Mouse (Mus musculus): ENCODE data around the gene Misp.

Misp gene

DNA sequence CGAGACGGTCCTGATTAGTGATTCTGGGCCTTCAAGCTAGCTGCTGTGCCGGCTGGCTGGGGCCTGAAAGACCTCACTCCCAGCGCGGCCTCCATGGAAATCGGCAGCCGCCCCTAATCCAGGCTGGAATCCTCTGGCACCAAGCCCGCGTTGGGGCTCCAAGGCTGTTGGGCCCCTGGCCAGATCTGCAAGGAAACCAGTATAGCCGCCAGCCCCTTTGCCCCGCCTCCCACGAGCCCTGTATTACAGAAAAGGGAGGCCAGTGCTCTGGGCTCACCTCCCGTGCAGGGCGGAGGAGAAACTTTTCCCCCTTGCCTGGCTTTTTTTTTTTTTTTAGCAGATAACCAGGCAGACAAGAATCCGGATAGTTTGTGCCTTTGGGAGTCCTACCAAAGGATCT, 32.6 kb downstream of the Misp start:
- no peak for DNase-seq (ENCODE audit: low read depth in 2 of 2, low spot score in 2 of 2)

DNA sequence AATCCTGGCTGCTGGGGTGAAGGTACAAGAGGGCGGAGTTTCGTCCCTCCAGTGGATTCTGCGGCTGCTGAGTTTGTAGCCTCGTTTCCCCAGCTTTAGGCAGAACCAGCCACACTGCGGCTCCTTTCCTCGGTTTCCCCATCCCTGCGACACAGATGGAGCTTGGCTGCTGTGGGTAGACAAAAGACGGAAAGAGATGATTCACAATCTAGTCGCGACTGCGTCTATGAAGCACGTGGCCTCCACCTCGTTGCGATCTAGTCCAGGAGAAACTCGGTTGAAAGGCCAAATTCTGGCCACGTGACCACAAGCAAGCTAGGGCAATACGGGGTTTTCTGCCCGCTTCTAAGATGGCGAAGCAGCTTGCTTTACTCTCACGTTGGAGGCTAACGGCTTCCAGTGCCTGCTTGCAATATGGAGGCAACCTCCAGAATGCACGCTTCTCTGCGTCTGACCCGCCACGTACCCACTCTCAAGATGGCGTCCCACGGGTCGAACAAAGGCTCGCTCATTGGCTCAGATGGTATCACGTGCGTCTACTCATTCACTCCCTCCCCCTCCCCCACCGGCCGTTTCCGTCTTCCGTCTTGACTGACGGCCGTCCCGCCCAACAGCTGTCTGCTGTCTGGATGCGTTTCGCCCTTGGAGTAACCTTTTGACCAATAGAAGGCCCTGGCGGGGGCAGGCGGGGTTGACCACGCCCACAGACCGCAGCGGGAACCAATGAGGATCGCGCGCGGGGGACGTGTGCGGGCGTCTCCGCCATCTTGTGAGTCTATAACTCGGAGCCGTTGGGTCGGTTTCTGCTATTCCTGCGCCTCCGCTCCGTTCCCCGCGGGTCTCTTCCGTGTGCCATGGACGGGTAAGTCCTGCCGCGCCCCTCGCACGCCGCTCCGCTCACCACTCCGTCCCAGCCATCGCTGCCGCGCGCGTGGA, 33.3 kb downstream of the Misp start, which contains the start of gene Ptbp1:
Gene Ptbp1 (plus strand): TSS at position 568 of the 936 bp plus-strand sequence.
- peak; percentile 98 for DNase-seq (ENCODE audit: low read depth in 2 of 2, low spot score in 2 of 2)

DNA sequence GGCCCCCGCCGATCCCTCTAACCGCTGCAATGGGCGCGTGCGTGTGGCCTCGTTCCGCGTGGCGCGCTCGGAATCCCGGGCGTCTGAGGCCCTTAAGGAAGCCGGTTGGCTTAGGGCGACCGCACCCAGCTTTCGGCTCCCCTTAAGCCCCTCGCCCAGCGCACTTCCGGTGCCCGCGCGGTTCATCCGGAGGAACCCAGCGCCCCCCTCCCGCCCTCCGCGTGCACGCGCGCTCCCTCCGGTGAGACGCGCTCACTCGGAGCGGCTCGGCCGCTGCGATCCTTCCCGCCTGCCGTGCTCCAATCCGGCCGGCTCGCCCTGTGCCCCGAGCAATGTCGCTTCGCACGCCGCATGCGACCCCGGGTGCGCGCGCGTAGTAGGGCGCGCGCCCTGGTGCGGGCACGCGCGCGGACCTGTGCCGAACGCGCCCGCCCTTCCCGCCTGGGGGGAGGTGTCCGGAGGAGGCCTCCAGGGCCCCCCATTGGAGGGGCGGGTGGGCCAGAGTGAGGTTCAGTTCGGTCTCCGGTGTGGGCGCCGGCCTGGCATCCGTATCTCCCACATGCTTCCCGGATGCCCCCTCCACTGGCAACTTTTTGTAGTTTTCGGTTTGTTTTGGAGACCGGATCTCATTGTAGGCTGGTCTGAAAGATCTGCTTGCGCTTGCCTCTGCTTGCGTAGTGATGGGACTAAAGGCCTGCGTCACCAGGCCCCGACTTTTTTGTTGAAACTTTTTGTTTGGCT, 34.2 kb downstream of the Misp start:
- peak; percentile 69 to 77 for DNase-seq (ENCODE audit: low read depth in 2 of 2, low spot score in 2 of 2)

DNA sequence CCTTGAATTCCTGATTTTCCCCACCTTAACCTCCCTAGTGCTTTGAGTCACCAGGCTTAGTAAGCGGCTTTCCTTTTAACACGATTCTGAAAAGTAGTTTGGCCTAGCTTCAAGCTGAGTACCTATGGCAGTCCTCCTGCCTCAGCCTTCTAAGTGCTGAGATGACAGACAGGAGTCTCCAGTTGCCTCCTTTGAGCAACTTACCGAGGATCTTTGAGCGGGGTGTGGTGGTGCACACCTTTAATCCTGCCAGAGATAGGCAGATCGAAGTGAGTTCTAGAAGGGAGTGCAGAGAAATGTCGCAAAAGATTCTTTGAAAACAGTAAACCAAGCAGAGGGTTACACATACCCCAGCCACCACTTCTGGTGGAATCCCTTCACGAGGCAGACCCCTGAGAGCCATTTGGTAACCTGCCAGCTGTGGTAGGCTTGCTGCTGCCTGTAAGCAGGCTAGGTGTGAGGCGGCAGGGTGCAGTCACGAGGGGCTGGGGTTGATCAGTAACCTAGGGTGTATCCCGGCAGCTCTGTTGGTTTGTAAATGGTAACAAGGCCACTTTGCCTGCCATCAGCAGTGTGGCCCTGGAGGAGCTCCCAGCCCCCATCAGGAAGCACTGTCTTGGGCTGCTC, 34.9 kb downstream of the Misp start:
- DNase-seq (ENCODE audit: low read depth in 2 of 2, low spot score in 2 of 2): peak in 1 of 2 experiments; percentile 35

DNA sequence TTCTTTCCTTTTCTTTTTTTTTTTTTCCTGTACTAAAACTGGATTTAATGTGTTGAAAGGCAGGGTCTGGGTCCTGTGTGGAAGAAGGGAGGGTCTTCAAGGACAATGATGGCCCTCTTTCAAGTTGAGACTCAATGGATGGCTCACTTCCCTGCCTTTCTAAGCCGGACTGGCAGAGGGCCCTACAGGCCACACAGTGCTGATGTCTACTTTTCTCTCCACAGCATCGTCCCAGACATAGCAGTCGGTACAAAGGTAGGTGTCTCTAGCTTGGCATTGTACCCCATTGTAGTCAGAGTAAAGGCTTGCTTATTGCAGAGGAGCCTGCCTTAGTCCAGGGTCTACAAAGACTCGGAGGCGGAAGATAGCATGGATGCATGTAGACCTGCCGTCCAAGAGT, 35.5 kb downstream of the Misp start:
- no peak for DNase-seq (ENCODE audit: low read depth in 2 of 2, low spot score in 2 of 2)

DNA sequence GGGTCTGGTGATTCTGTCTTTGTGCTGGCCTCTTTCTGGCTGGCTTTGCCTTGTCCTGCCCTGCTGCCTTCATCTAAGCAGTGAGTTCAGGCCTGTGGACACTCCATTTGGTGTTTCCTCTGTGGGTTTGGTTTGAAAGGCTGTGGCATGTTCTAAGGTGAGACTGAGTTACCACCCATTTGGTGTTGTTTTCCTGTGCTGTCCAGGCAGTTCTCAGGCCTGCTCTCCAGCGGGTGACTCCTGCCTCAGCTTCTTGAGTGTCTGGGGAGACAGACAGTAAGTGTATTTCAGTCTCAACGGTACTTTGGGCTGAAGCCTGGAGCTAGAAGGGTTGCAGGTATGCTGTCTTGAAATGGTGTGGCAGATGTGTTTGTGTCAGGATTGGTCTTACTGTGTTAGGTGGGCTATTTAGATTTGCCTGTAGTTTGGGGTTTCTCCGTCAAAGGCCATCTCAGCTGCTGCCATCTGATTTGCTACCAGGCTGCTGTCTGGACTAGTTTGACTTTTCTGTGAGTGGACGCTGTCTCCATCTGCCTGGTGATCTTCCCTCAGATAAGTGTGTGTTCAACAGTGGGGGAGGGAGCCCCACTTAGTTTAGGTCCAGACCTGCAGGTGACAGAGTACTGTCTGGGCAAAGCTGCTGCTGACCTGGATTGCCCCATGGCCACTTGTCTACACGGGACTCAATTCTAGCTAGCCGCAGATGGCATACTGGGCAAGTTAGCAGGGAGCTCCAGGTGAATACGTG, 36.1 kb downstream of the Misp start:
- no peak for DNase-seq (ENCODE audit: low read depth in 2 of 2, low spot score in 2 of 2)

DNA sequence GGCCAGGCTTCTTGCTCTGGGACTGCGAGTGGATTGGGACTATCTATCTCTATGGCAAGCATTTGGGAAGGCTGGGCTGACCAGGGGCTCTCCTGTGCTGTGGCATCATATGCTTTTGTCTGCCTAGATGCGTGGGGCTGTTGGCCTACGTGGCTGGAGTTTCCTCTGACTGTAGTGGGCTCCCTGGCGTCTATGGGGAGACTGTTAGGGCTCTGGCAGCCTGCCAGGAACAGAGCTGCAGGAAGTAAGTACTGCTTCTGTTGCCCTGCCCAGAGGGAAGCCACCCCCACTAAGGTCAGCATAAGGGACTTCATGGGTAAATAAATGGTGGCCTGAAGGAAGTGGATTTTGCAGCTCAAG, 36.6 kb downstream of the Misp start:
- peak; percentile 39 to 44 for DNase-seq (ENCODE audit: low read depth in 2 of 2, low spot score in 2 of 2)

DNA sequence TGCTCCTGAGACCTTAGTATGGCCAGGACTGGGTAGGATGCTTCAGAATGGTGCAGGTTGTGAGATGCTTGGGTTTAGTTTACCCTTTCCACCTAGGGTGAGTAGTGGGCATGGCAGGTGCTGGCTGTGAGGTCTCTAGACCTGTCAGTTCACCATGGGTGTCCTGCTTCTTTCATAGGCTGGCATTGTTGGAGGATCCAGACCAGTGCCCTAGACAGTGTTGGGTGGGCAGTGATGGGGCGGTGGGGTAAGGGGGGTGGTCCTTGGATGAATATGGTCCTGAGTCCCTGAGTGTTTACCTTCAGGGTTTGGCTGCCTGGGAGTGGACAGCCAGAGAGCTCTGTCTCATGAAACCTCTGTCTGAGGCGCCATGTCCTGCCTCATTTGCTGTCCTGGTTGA, 37.1 kb downstream of the Misp start:
- DNase-seq (ENCODE audit: low read depth in 2 of 2, low spot score in 2 of 2): no peak

DNA sequence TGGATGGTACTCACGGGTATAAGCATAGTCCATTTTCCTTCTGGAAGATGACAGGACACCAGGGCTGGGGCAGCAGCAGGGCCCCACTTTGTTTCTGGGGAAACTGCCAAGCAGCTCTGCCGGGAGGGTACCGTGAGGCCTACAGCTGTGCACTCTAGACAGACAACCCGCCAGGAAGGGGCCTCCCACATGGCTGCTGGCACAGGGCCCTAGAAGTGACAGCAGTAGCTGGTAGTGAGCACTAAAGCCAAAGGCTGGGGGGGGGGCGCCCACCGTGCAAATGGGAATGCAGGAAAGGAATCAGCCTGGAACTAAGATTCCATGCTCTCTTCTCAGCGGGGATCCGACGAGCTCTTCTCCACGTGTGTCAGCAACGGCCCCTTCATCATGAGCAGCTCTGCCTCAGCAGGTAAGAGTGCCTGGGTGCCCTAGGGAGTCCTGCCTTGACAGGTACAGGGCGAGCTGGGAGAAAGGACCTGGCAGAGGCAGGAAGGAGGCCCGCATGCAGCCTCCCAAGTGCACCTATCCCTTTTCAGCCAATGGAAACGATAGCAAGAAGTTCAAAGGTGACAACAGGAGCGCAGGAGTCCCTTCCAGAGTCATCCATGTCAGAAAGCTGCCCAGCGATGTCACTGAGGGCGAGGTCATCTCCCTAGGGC, 37.8 kb downstream of the Misp start:
- no peak for DNase-seq (ENCODE audit: low read depth in 2 of 2, low spot score in 2 of 2)

DNA sequence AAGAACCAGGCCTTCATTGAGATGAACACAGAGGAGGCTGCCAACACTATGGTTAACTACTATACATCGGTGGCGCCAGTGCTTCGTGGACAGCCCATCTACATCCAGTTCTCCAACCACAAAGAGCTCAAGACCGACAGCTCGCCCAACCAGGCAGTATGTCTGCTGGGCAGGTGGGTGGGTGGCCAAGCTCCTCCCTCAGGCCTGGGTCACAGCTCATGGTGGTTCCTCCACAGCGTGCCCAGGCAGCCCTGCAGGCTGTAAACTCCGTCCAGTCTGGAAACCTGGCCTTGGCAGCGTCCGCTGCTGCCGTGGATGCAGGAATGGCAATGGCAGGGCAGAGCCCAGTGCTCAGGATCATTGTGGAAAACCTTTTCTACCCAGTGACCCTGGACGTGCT, 38.3 kb downstream of the Misp start:
- DNase-seq (ENCODE audit: low read depth in 2 of 2, low spot score in 2 of 2): no peak

DNA sequence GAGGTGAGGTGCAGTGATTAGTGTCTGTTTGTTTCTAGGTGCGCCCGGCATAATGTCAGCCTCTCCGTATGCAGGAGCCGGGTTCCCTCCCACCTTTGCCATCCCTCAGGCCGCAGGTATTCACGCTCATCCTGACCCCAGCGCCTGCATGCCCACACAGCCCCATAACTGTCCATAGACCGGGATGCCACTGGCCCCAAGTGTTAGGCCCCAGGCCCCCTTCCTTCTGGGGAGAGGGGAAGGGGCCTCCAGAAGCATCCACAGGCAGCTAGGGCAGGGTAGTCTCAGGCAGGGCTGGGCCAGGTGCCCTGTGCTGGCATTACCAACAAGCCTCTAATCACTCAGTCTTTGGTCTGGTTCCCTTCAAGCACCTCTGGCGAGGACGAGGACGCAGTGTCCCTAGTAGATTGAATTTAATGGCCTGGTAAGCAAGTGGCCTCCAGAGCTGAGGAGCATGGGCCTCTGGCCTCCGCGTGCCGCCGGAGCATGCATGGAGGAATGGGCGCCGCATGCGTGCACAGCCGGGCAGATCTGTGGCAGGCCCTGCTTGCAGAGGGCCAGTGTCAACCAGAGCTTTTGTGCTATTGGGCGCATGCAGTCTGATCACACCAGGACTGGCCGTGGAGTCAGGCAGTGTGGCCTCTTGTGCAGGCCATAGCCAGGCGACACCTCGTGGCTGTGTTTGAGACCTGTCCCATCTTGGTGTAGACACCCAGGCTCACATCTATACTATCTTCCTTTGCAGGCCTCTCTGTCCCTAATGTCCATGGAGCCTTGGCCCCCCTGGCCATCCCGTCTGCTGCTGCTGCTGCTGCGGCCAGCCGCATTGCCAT, 39.5 kb downstream of the Misp start:
- DNase-seq (ENCODE audit: low read depth in 2 of 2, low spot score in 2 of 2): no peak

DNA sequence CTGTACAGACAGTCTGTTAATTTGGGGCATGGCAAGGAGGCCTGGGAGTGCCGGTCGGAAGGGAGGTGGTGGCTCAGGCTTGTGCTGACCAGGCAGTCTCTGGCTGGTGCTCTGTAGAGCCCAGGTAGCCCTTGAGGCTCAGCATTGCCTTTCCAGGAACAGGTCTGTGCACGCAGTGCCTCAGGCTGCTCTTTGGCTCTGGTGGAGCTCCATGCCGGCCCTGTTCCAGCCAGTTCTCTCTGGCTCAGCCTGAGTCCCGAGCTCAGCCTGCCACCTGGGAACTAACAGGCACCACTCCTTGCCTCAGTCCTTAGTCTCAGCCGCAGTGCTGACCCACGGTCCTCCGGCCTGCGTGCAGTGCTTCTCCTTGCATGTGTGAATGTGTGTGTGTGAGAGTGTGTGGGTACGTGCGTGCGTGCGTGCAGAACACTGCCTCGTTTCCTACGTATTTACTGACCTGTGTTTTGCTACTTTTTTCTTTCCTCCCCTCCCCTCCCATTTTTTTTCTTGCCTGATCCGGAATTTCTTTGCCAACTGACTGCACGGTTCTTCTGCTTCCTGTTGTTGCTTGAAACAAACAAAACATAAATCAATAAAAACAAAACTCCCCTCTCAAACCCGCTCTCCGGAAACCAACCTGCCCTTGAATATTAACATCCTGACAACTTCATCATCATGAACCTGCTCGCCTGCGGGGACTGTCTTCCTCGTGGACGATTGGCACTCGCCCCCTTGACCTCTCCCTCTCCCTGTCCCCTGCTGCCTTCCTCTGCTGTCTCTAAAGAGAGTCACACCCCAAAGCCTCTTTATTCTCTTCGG, 40.6 kb downstream of the Misp start:
- no peak for DNase-seq (ENCODE audit: low read depth in 2 of 2, low spot score in 2 of 2)

DNA sequence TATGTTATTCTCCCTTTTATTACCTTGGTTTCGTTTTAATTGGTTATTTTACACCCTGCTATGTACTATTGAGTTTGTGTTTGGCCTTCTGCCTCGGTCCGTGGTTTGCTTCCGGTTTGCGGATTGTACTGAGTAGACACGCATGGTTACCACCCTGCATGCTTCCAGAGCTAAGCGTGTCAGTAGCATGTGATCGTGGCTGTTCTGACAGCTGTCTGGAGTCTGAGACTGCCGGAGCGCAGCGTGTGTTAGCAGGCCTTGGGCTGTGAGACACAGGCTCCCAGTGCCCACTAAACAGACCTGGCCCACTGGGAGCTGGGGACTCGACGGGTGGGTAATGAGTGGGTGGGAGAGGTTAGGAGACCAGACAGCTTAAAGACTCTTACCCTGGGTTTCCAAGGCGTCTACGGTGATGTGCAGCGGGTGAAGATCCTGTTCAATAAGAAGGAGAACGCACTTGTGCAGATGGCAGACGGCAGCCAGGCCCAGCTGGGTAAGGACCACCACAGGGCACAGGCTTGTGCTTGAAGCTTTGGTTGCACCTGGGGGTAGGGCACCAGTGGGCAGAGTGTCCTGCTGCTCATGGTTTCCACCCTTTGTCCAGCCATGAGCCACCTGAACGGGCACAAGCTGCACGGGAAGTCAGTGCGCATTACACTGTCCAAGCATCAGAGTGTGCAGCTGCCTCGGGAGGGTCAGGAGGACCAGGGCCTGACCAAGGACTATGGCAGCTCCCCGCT, 41.4 kb downstream of the Misp start:
- DNase-seq (ENCODE audit: low read depth in 2 of 2, low spot score in 2 of 2): no peak

DNA sequence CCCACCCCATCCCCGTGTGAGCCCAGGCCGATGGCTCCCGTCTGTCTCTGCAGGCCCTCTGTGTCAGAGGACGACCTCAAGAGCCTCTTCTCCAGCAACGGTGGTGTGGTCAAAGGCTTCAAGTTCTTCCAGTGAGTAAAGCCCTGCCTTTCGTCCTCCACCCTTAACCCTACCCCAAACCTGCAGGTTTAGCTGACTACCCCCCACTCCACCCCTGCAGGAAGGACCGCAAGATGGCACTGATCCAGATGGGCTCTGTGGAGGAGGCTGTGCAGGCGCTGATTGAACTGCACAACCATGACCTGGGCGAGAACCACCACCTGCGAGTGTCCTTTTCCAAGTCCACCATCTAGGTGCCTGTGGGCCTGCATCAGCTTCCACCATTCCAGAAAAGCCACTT, 42.1 kb downstream of the Misp start:
- DNase-seq (ENCODE audit: low read depth in 2 of 2, low spot score in 2 of 2): no peak

DNA sequence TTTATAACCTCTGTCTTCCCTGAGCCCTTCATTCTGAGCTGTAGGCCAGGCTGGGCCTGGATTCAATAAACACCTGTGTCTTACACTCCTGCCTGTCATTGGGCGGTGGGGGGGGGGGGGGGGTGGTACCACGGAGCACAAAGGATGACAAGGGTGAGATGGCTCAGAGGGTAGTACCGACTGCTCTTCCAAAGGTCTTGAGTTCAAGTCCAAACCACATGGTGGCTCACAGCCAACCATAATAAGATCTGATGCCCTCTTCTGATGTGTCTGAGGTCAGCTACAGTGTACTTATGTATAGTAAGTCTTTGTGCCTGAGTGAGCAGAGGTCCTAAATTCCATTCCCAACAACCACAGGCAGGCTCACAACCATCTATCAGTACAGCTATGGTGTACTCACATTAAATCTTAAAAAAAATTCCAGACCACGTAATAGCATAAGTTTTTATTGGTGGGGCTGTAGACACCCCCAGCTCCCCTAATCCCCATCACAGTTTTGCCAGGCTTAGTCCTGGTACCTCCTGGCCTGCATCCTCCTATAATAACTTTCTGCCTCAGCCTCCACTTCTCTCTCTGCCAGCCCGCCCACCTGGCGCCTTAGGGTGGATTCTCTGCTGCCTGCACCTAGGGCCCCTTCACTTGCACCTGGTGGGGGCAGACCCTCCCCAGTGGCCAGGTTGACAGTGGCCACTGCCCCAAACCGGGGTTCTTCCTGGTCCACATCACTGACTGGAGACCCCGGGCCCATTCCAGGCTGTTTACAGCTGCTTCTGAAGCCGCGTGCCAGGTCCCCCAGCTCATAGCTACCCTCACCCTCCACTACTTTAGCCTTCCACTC, 43.8 kb downstream of the Misp start:
- no peak for DNase-seq (ENCODE audit: low read depth in 2 of 2, low spot score in 2 of 2)

DNA sequence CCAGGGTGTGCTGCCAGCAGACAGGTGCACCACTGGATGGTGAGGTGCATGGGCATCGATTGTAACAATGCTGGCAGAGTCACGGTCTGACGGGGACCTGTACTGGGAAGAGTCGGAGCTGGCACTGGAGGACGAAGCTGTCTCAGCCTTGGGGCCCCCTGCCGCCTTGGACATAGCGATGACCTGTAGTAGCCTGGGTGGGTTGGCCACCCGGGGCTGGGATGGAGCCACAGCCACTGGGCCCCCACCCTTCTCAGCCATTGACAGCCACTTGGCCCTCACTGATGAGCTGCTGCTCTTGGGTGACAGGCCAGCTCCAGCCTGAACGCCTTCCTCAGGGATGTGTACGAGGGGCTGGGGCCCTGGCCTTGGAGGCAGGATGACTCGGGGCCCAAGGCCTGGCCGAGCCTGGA, 44.4 kb downstream of the Misp start:
- DNase-seq (ENCODE audit: low read depth in 2 of 2, low spot score in 2 of 2): no peak

DNA sequence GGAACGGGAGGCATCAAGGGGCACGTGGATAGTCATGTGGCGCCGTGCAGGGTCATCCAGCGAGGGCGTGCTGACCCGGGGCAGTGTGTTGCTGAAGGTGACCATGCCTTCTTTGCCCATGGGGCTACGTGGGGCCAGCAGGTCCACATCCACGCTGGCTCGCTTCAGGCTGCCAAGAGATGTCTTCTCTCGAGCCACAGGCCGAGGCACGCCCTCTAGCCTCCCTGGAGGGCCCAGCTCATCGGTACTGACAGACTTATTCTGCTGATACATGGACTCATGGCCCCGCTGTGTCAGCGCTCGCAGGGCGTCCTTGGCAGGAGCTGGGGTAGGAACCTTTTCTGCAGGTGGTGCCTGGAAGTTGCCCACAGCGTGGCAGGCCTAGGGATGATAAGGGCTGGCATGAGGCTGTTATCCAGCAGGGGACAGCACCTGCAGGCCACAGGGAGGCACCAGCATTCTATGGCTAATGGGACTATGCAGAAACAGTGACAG, 45.1 kb downstream of the Misp start:
- no peak for DNase-seq (ENCODE audit: low read depth in 2 of 2, low spot score in 2 of 2)

All from CD8-positive naive resting alpha-beta T cell, adult 2 months (primary cell).